Mouse (Mus musculus) CH12.LX (cell line): Measurements from ENCODE around the gene Rybp. TPM values are rescaled to one million over a fixed set of nuclear protein-coding genes. Genes with fewer than 3 reads are reported as not detected.

Experiments
- DNase-seq: peaks from one replicate; pipeline ENCODE4 v3.0.0-alpha.2; 2013; ENCODE audit errors: extremely low read depth
- H3K27ac ChIP-seq: 2 replicates; pipeline ENCODE4 v1.5.1; 2012; ENCODE audit warnings: low read depth, mild to moderate bottlenecking, control low read depth, moderate library complexity; ENCODE audit not compliant: insufficient read depth
- H3K27me3 ChIP-seq: replicated peaks from 2 replicates; pipeline ENCODE3; 2012; ENCODE audit warnings: inconsistent platforms
- H3K36me3 ChIP-seq, 2 experiments: replicated peaks in 1 of 2; 2 replicates each; pipeline versions ENCODE3 to v1.6.1; 2012; ENCODE audit warnings: inconsistent platforms in 1 of 2, low read length in 1 of 2, mild to moderate bottlenecking in 1 of 2, mixed read lengths in 1 of 2, moderate library complexity in 1 of 2; ENCODE audit not compliant: control insufficient read depth in 1 of 2, insufficient read depth in 1 of 2
- H3K4me1 ChIP-seq, 2 experiments: 2 replicates each; pipeline ENCODE4 v1.6.1; 2012; ENCODE audit warnings: inconsistent platforms in 1 of 2, moderate library complexity in 1 of 2; ENCODE audit not compliant: insufficient read depth in 2 of 2, control insufficient read depth in 1 of 2
- H3K4me2 ChIP-seq: 2 replicates; pipeline ENCODE4 v1.6.1; 2012; ENCODE audit warnings: low read depth, mild to moderate bottlenecking, control low read depth; ENCODE audit not compliant: poor library complexity, insufficient read depth, severe bottlenecking
- H3K4me3 ChIP-seq, 3 experiments: fragments of 150-350 bp in 1 of 3; sonication (generic) in 1 of 3; replicated peaks in 1 of 3; 2 replicates each; pipeline versions ENCODE3 to v1.5.1; 2011 to 2012; ENCODE audit warnings: low read depth in 2 of 3, low read length in 2 of 3, mild to moderate bottlenecking in 2 of 3, moderate library complexity in 2 of 3, control low read depth in 1 of 3, improper control_type of control experiment in 1 of 3, inconsistent platforms in 1 of 3, mixed read lengths in 1 of 3; ENCODE audit not compliant: poor library complexity in 1 of 3
- H3K79me2 ChIP-seq: replicated peaks from 2 replicates; pipeline ENCODE4 v1.6.1; 2012; ENCODE audit warnings: mild to moderate bottlenecking, moderate library complexity; ENCODE audit not compliant: control insufficient read depth, poor library complexity, insufficient read depth, severe bottlenecking; ENCODE audit errors: extremely low read depth
- H3K9ac ChIP-seq: 2 replicates; pipeline ENCODE4 v1.6.1; 2012; ENCODE audit warnings: low read depth, mild to moderate bottlenecking, control low read depth, moderate library complexity; ENCODE audit not compliant: insufficient read depth
- H3K9me3 ChIP-seq: replicated peaks from 2 replicates; pipeline ENCODE3; 2012; ENCODE audit warnings: low read length, inconsistent platforms, mixed read lengths
- CHD2 ChIP-seq: IDR thresholded peaks from 2 replicates; pipeline ENCODE4 v1.6.1; 2011; ENCODE audit warnings: low read length, improper control_type of control experiment
- CTCF ChIP-seq, 2 experiments: IDR thresholded peaks in 1 of 2; conservative IDR thresholded peaks in 1 of 2; 2 replicates each; pipeline ENCODE4 v1.5.1; 2011 to 2012; ENCODE audit warnings: low read depth in 2 of 2, low read length in 2 of 2, improper control_type of control experiment in 1 of 2, inconsistent platforms in 1 of 2, mild to moderate bottlenecking in 1 of 2, moderate library complexity in 1 of 2
- E2F4 ChIP-seq: IDR thresholded peaks from 2 replicates; pipeline ENCODE4 v1.6.1; 2011; ENCODE audit warnings: low read depth, low read length, improper control_type of control experiment; ENCODE audit not compliant: insufficient replicate concordance
- EP300 ChIP-seq: IDR thresholded peaks from 2 replicates; pipeline ENCODE4 v1.6.1; 2011; ENCODE audit warnings: low read length, improper control_type of control experiment
- ETS1 ChIP-seq: conservative IDR thresholded peaks from 2 replicates; pipeline ENCODE4 v1.6.1; 2012; ENCODE audit warnings: low read depth, mild to moderate bottlenecking, inconsistent platforms, low read length, improper control_type of control experiment, moderate library complexity
- HCFC1 ChIP-seq: IDR thresholded peaks from 2 replicates; pipeline ENCODE4 v1.6.1; 2012; ENCODE audit warnings: low read depth, mild to moderate bottlenecking, inconsistent platforms, low read length, improper control_type of control experiment
- IRF4 ChIP-seq: IDR thresholded peaks from 2 replicates; pipeline ENCODE4 v1.6.1; 2014; ENCODE audit warnings: low read depth, mild to moderate bottlenecking, inconsistent platforms, low read length, improper control_type of control experiment
- JUN ChIP-seq: IDR thresholded peaks from 2 replicates; pipeline ENCODE4 v1.6.1; 2011; ENCODE audit warnings: low read depth, mild to moderate bottlenecking, low read length, improper control_type of control experiment, moderate library complexity; ENCODE audit not compliant: insufficient read depth
- MAFK ChIP-seq: IDR thresholded peaks from 2 replicates; pipeline ENCODE4 v1.6.1; 2011; ENCODE audit warnings: low read length, improper control_type of control experiment; ENCODE audit not compliant: insufficient replicate concordance
- MAX ChIP-seq: IDR thresholded peaks from 2 replicates; pipeline ENCODE4 v1.6.1; 2011; ENCODE audit warnings: low read length, improper control_type of control experiment
- MEF2A ChIP-seq: IDR thresholded peaks from 2 replicates; pipeline ENCODE4 v1.6.1; 2014; ENCODE audit warnings: low read depth, mild to moderate bottlenecking, inconsistent platforms, low read length, improper control_type of control experiment, borderline replicate concordance
- MXI1 ChIP-seq: IDR thresholded peaks from 2 replicates; pipeline ENCODE4 v1.6.1; 2011; ENCODE audit warnings: mild to moderate bottlenecking, low read depth, low read length, improper control_type of control experiment
- NRF1 ChIP-seq: IDR thresholded peaks from 2 replicates; pipeline ENCODE4 v1.6.1; 2014; ENCODE audit warnings: low read depth, mild to moderate bottlenecking, inconsistent platforms, low read length, improper control_type of control experiment, moderate library complexity
- PAX5 ChIP-seq: IDR thresholded peaks from 2 replicates; pipeline ENCODE4 v1.6.1; 2012; ENCODE audit warnings: low read length, inconsistent platforms, mixed read lengths
- RCOR1 ChIP-seq: conservative IDR thresholded peaks from 2 replicates; pipeline ENCODE4 v1.6.1; 2012; ENCODE audit warnings: low read depth, mild to moderate bottlenecking, inconsistent platforms, low read length, improper control_type of control experiment
- SIN3A ChIP-seq: IDR thresholded peaks from 2 replicates; pipeline ENCODE4 v1.6.1; 2012; ENCODE audit warnings: low read length, improper control_type of control experiment, inconsistent platforms
- USF1 ChIP-seq: IDR thresholded peaks from 2 replicates; pipeline ENCODE4 v1.6.1; 2014; ENCODE audit warnings: low read depth, mild to moderate bottlenecking, inconsistent platforms, low read length, improper control_type of control experiment
- USF2 ChIP-seq: conservative IDR thresholded peaks from 2 replicates; pipeline ENCODE4 v1.6.1; 2011; ENCODE audit warnings: low read depth, low read length, improper control_type of control experiment
- ZC3H11A ChIP-seq: IDR thresholded peaks from 2 replicates; pipeline ENCODE4 v1.6.1; 2012; ENCODE audit warnings: low read depth, mild to moderate bottlenecking, inconsistent platforms, low read length, improper control_type of control experiment
- ZNF384 ChIP-seq: IDR thresholded peaks from 2 replicates; pipeline ENCODE4 v1.6.1; 2012; ENCODE audit warnings: low read depth, low read length, improper control_type of control experiment, inconsistent platforms
- dilution Hi-C: fragments of 300-500 bp; cut with MboI; formaldehyde crosslinking; loops from 2 replicates; pipeline ENCODE4 v1.14.3; 2020; ENCODE audit warnings: low sequenced_read_pairs; ENCODE audit not compliant: extremely low pct_unique_long_range_greater_than_20kb, extremely low pct_ligation_motif_present
- in situ Hi-C: fragments of 300-500 bp; cut with MboI; formaldehyde crosslinking; loops from 3 replicates; pipeline ENCODE4 v1.14.3; 2019; ENCODE audit warnings: low sequenced_read_pairs, low pct_ligation_motif_present, low pct_unique_long_range_greater_than_20kb, mixed read lengths
- polyA plus RNA-seq: library from polyadenylated mRNA; unstranded; fragments of >175 nt; gene quantifications from 2 replicates; pipeline ENCODE4 v1.2.1, GENCODE M21; 2012; ENCODE audit warnings: low read depth; ENCODE audit not compliant: insufficient read length
- total RNA-seq, 2 experiments: library from RNA; depleted of rRNA; stranded (reverse); fragments of 300-350 nt in 1 of 2; fragments of >200 nt in 1 of 2; gene quantifications; 2 replicates each; pipeline ENCODE4 v1.2.3; 2012 to 2014

The Rybp gene
- total and polyA plus RNA-seq, 3 experiments: 9.1 to 27.4 (median 23.6) TPM

GRCm38 (mm10) chr6:100192691-100193229, 94.5 kb downstream of the Rybp start:
- Histone ChIP-seq H3K27me3 (no peaks in the 10 kb centered on the region), H3K4me2 (no peak overlapping the region), H3K9ac (no peak overlapping the region), H3K4me1 (peaks cover 0 to 35% of the 10 kb centered on the region in 2 experiments; a peak in 2 of 4 replicates), H3K9me3 (no peaks in the 10 kb centered on the region), H3K36me3 (no peaks in the 10 kb centered on the region), H3K79me2 (no peaks in the 10 kb centered on the region), H3K27ac (no peak overlapping the region), H3K4me3 (no peak overlapping the region)
- TF ChIP-seq MEF2A (no peak), MAX (no peak), CTCF (conservative IDR thresholded peaks at IDR 0.05 in 1 of 2, IDR thresholded peaks at IDR 0.05 in 1 of 2; ENCODE audit: low read depth in 2 of 2, low read length in 2 of 2) (no peak), USF1 (no peak), NRF1 (no peak), E2F4 (no peak), MAFK (no peak), RCOR1 (no peak), ETS1 (no peak), USF2 (no peak), IRF4 (no peak), CHD2 (no peak), MXI1 (no peak), EP300 (no peak), ZNF384 (no peak), SIN3A (no peak), ZC3H11A (no peak), PAX5 (no peak)
- peak; percentile 33 for DNase-seq
- dilution Hi-C loops: no loop called here
- in situ Hi-C loops: no loop called here

GRCm38 (mm10) chr6:100190803-100191559, 96.3 kb downstream of the Rybp start:
- H3K79me2 ChIP-seq: no peaks in the 10 kb centered on the region
- no peak overlapping the region for H3K9ac ChIP-seq
- H3K4me2 ChIP-seq: no peak overlapping the region
- no peaks in the 10 kb centered on the region for H3K36me3 ChIP-seq
- H3K4me3 ChIP-seq: no peak overlapping the region
- no peaks in the 10 kb centered on the region for H3K27me3 ChIP-seq
- H3K9me3 ChIP-seq: no peaks in the 10 kb centered on the region
- H3K27ac ChIP-seq: no peak overlapping the region
- DNase-seq: no peak
- in situ Hi-C loops: no loop called here
- dilution Hi-C loops: no loop called here
- TF ChIP-seq MAFK (no peak), HCFC1 (no peak), JUN (no peak)
- peaks cover 0 to 31% of the 10 kb centered on the region in 2 experiments; a peak in 2 of 4 replicates for H3K4me1 ChIP-seq
